In genomic region chrX:77795858-77796174, GRCm38 (mm10) we compare ENCODE assay signal across 8 mouse cellular contexts. TPM values are rescaled to one million over a fixed set of nuclear protein-coding genes. Genes with fewer than 3 reads are reported as not detected.
DNase-seq lines count a peak whose midpoint lies in the region; ATAC-seq and TF ChIP-seq lines count a peak whose summit lies in the region.

No protein-coding gene starts in this region.

- peak; percentile 77 for DNase-seq in CH12.LX (ENCODE audit: extremely low read depth)
- DNase-seq in c-Kit-positive CD71-negative TER-119-negative erythroid progenitor cells, embryonic 14.5 days (ENCODE audit: low read depth): peak; percentile 68
- peak; percentile 80 for DNase-seq in heart, postnatal 0 days (ENCODE audit: low spot score)
- peak; percentile 91 to 94 for DNase-seq in kidney, postnatal 4 days
- DNase-seq in stomach, postnatal 0 days (ENCODE audit: low spot score): peak; percentile 91

- no peaks in the 10 kb centered on the region for H3K9me3 ChIP-seq in CH12.LX (replicated peaks; ENCODE audit: low read length)
- H3K9me3 ChIP-seq in forebrain, embryonic 12.5 days: no peaks in the 10 kb centered on the region
- H3K9me3 ChIP-seq in heart, postnatal 0 days (replicated peaks; ENCODE audit: control insufficient read depth, low read length): no peaks in the 10 kb centered on the region
- no peaks in the 10 kb centered on the region for H3K9me3 ChIP-seq in liver, embryonic 16.5 days (replicated peaks; ENCODE audit: control insufficient read depth, low read length)
- no peaks in the 10 kb centered on the region for H3K9me3 ChIP-seq in neural tube, embryonic 12.5 days
- H3K9me3 ChIP-seq in stomach, postnatal 0 days (ENCODE audit: control insufficient read depth, low read length): no peaks in the 10 kb centered on the region

- peaks cover 0 to 8% of the 10 kb centered on the region in 2 experiments for H3K36me3 ChIP-seq in CH12.LX (replicated peaks in 1 of 2; ENCODE audit: control insufficient read depth in 1 of 2, insufficient read depth in 1 of 2, low read length in 1 of 2)
- H3K36me3 ChIP-seq in forebrain, embryonic 12.5 days (replicated peaks): no peaks in the 10 kb centered on the region
- no peaks in the 10 kb centered on the region for H3K36me3 ChIP-seq in heart, postnatal 0 days (replicated peaks; ENCODE audit: control insufficient read depth, insufficient read depth, low read length)
- H3K36me3 ChIP-seq in liver, embryonic 16.5 days (ENCODE audit: control insufficient read depth, insufficient read depth): no peaks in the 10 kb centered on the region
- H3K36me3 ChIP-seq in neural tube, embryonic 12.5 days: no peaks in the 10 kb centered on the region
- no peaks in the 10 kb centered on the region for H3K36me3 ChIP-seq in stomach, postnatal 0 days (ENCODE audit: control insufficient read depth, insufficient read depth, low read length)

- peak; percentile 98 for ATAC-seq in forebrain, embryonic 12.5 days (ENCODE audit: low FRiP score)
- peak; percentile 97 for ATAC-seq in heart, postnatal 0 days (ENCODE audit: insufficient read depth, low read depth)
- peak; percentile 89 for ATAC-seq in liver, embryonic 16.5 days (ENCODE audit: low read depth)
- ATAC-seq in neural tube, embryonic 12.5 days (ENCODE audit: low FRiP score, low read depth): peak; percentile 97
- peak; percentile 98 for ATAC-seq in stomach, postnatal 0 days (ENCODE audit: low FRiP score, low TSS enrichment)

- H3K4me1 ChIP-seq in CH12.LX (ENCODE audit: control insufficient read depth in 1 of 2, insufficient read depth in 2 of 2): peaks cover 34 to 41% of the 10 kb centered on the region in 2 experiments
- H3K4me1 ChIP-seq in forebrain, embryonic 12.5 days: 0 out of 2 replicates have a peak, but pooled peaks cover 2% of the 10 kb centered on the region
- 0 out of 2 replicates have a peak, but pooled peaks cover 7% of the 10 kb centered on the region for H3K4me1 ChIP-seq in heart, postnatal 0 days (ENCODE audit: control insufficient read depth, insufficient read depth)
- no peaks in the 10 kb centered on the region for H3K4me1 ChIP-seq in liver, embryonic 16.5 days (ENCODE audit: control insufficient read depth, low read depth, low read length)
- peaks cover 6% of the 10 kb centered on the region; the same call in 1 of the 2 replicates for H3K4me1 ChIP-seq in neural tube, embryonic 12.5 days
- H3K4me1 ChIP-seq in stomach, postnatal 0 days (replicated peaks; ENCODE audit: control insufficient read depth, insufficient read depth): no peaks in the 10 kb centered on the region

- H3K4me3 ChIP-seq in CH12.LX (replicated peaks in 1 of 3; ENCODE audit: low read depth in 2 of 3, low read length in 2 of 3, poor library complexity in 1 of 3): peak overlapping the region; percentile 58 to 81 (median 69)
- H3K4me3 ChIP-seq in forebrain, embryonic 12.5 days (replicated peaks): peak overlapping the region; percentile 57
- peak overlapping the region; percentile 66 for H3K4me3 ChIP-seq in heart, postnatal 0 days (ENCODE audit: low read depth, low read length)
- H3K4me3 ChIP-seq in liver, embryonic 16.5 days (ENCODE audit: low read depth, low read length): peak overlapping the region; percentile 64
- peak overlapping the region; percentile 54 for H3K4me3 ChIP-seq in neural tube, embryonic 12.5 days
- peak overlapping the region; percentile 55 for H3K4me3 ChIP-seq in stomach, postnatal 0 days (ENCODE audit: low read depth, low read length)

- H3K4me2 ChIP-seq in CH12.LX (ENCODE audit: insufficient read depth, low read depth, poor library complexity, severe bottlenecking): peak overlapping the region; percentile 40; the same call in 1 of the 2 replicates
- peak overlapping the region; percentile 62 for H3K4me2 ChIP-seq in forebrain, embryonic 12.5 days
- peak overlapping the region; percentile 76 for H3K4me2 ChIP-seq in heart, postnatal 0 days (ENCODE audit: low read depth, low read length)
- H3K4me2 ChIP-seq in liver, embryonic 16.5 days (ENCODE audit: low read depth, low read length): peak overlapping the region; percentile 64
- peak overlapping the region; percentile 61 for H3K4me2 ChIP-seq in neural tube, embryonic 12.5 days (replicated peaks)
- H3K4me2 ChIP-seq in stomach, postnatal 0 days (replicated peaks; ENCODE audit: low read depth): peak overlapping the region; percentile 57

- peak; percentile 66 for TF ChIP-seq POLR2A in CH12.LX (IDR thresholded peaks at IDR 0.05; ENCODE audit: low read depth, low read length)

- in situ Hi-C loops in CH12.LX (cut with MboI; ENCODE audit: low pct_ligation_motif_present, low pct_unique_long_range_greater_than_20kb, low sequenced_read_pairs): loop anchor here (10.0 kb wide), 1 partner anchor 51 kb away; no protein-coding TSS in a partner anchor

- no peak for TF ChIP-seq RAD21 in CH12.LX (IDR thresholded peaks at IDR 0.05; ENCODE audit: low read depth, low read length)

- 23% methylated on average over 30 of the region's 30 CpGs for WGBS in forebrain, embryonic 12.5 days
- WGBS in heart, postnatal 0 days: 18% methylated on average over 30 of the region's 30 CpGs
- WGBS in liver, embryonic 16.5 days (ENCODE audit: insufficient replicate concordance): 28% methylated on average over 30 of the region's 30 CpGs
- 21% methylated on average over 30 of the region's 30 CpGs for WGBS in neural tube, embryonic 12.5 days
- 6% methylated on average over 11 of the region's 30 CpGs for WGBS in stomach, postnatal 0 days

- H3K27ac ChIP-seq in CH12.LX (ENCODE audit: insufficient read depth, low read depth): peak overlapping the region; percentile 94
- H3K27ac ChIP-seq in forebrain, embryonic 12.5 days: peak overlapping the region; percentile 68
- peak overlapping the region; percentile 86 for H3K27ac ChIP-seq in heart, postnatal 0 days (ENCODE audit: low read depth)
- no peak overlapping the region for H3K27ac ChIP-seq in liver, embryonic 16.5 days (ENCODE audit: low read length)
- no peak overlapping the region for H3K27ac ChIP-seq in neural tube, embryonic 12.5 days
- H3K27ac ChIP-seq in stomach, postnatal 0 days (replicated peaks): peak overlapping the region; percentile 87

- peaks cover 31% of the 10 kb centered on the region for H3K79me2 ChIP-seq in CH12.LX (replicated peaks; ENCODE audit: control insufficient read depth, extremely low read depth, insufficient read depth, poor library complexity, severe bottlenecking)

- TF ChIP-seq CTCF in CH12.LX (conservative IDR thresholded peaks at IDR 0.05 in 1 of 2, IDR thresholded peaks at IDR 0.05 in 1 of 2; ENCODE audit: low read depth in 2 of 2, low read length in 2 of 2): no peak
- no peak for TF ChIP-seq CTCF in heart, postnatal 0 days (IDR thresholded peaks at IDR 0.05; ENCODE audit: low read depth)
- no peak for TF ChIP-seq CTCF in stomach, postnatal 0 days (IDR thresholded peaks at IDR 0.05; ENCODE audit: low read depth)

- H3K9ac ChIP-seq in CH12.LX (ENCODE audit: insufficient read depth, low read depth): peak overlapping the region; percentile 73
- peak overlapping the region; percentile 57 for H3K9ac ChIP-seq in forebrain, embryonic 12.5 days
- H3K9ac ChIP-seq in heart, postnatal 0 days (replicated peaks; ENCODE audit: low read depth, low read length): peak overlapping the region; percentile 64
- H3K9ac ChIP-seq in liver, embryonic 16.5 days (ENCODE audit: low read depth, low read length): peak overlapping the region; percentile 44
- peak overlapping the region; percentile 57 for H3K9ac ChIP-seq in neural tube, embryonic 12.5 days
- H3K9ac ChIP-seq in stomach, postnatal 0 days (ENCODE audit: low read length): peak overlapping the region; percentile 71

- TF ChIP-seq EP300 in CH12.LX (IDR thresholded peaks at IDR 0.05; ENCODE audit: low read length): no peak
- TF ChIP-seq EP300 in heart, postnatal 0 days (IDR thresholded peaks at IDR 0.05; ENCODE audit: low read depth): no peak
- no peak for TF ChIP-seq EP300 in stomach, postnatal 0 days (optimal IDR thresholded peaks at IDR 0.05)

- dilution Hi-C loops in CH12.LX (cut with MboI; ENCODE audit: extremely low pct_ligation_motif_present, extremely low pct_unique_long_range_greater_than_20kb, low sequenced_read_pairs): no loop called here

- no peaks in the 10 kb centered on the region for H3K27me3 ChIP-seq in CH12.LX (replicated peaks)
- no peaks in the 10 kb centered on the region for H3K27me3 ChIP-seq in forebrain, embryonic 12.5 days
- no peaks in the 10 kb centered on the region for H3K27me3 ChIP-seq in heart, postnatal 0 days (ENCODE audit: control insufficient read depth, insufficient read depth, low read length)
- H3K27me3 ChIP-seq in liver, embryonic 16.5 days (ENCODE audit: control insufficient read depth, insufficient read depth, low read depth, low read length): no peaks in the 10 kb centered on the region
- no peaks in the 10 kb centered on the region for H3K27me3 ChIP-seq in neural tube, embryonic 12.5 days (replicated peaks)
- no peaks in the 10 kb centered on the region for H3K27me3 ChIP-seq in stomach, postnatal 0 days (ENCODE audit: control insufficient read depth, insufficient read depth, low read length)

TF ChIP-seq in CH12.LX, 34 proteins besides CTCF, POLR2A, EP300 and RAD21 (continues in another document):
- TF ChIP-seq MXI1 (IDR thresholded peaks at IDR 0.05; ENCODE audit: low read depth, low read length) (peak; percentile 59; the same call in 1 of the 2 replicates), TBP (conservative IDR thresholded peaks at IDR 0.05; ENCODE audit: low read depth, low read length) (no peak)

RNA-seq across cellular contexts. Expression of gene Prkx, which starts 0.3 kb away (rescaled TPM):
- total RNA-seq in CH12.LX (2012; rRNA removed): 10.4 and 10.9 TPM in 2 replicates
- total RNA-seq in CH12.LX (2014; rRNA removed): 11.5 and 13.0 TPM in 2 replicates
- polyA plus RNA-seq in CH12.LX (2012; ENCODE audit: insufficient read length, low read depth): 12.0 and 15.2 TPM in 2 replicates
- polyA plus RNA-seq in forebrain, embryonic 12.5 days (2016; fragmentation: Nextera tagmentation; extraction: Ambion mirVana): 21.5 and 22.6 TPM in 2 replicates
- total RNA-seq in heart, postnatal 0 days (2014; rRNA removed; ENCODE audit: low replicate concordance): 13.6 and 20.1 TPM in 2 replicates
- polyA plus RNA-seq in heart, postnatal 0 days (2015; fragmentation: Nextera tagmentation; extraction: Ambion mirVana): 11.7 and 12.4 TPM in 2 replicates
- 1.9 and 2.1 TPM in 2 replicates for polyA plus RNA-seq in liver, embryonic 16.5 days (2015; fragmentation: Nextera tagmentation; extraction: Ambion mirVana)
- polyA plus RNA-seq in neural tube, embryonic 12.5 days (2016; fragmentation: Nextera tagmentation; extraction: Ambion mirVana): 25.8 and 31.0 TPM in 2 replicates
- 11.9 and 12.6 TPM in 2 replicates for polyA plus RNA-seq in stomach, postnatal 0 days (2015; fragmentation: Nextera tagmentation; extraction: Ambion mirVana)

RNA-seq across cellular contexts. Expression of gene Pbsn, which starts 57.6 kb away (rescaled TPM):
- total RNA-seq in CH12.LX (2012; rRNA removed) (not detected in 2 replicates), CH12.LX (2014; rRNA removed) (not detected in 2 replicates)
- not detected in 2 replicates for polyA plus RNA-seq in CH12.LX (2012; ENCODE audit: insufficient read length, low read depth)
- not detected in 2 replicates for polyA plus RNA-seq in forebrain, embryonic 12.5 days (2016; fragmentation: Nextera tagmentation; extraction: Ambion mirVana)
- total RNA-seq in heart, postnatal 0 days (2014; rRNA removed; ENCODE audit: low replicate concordance): not detected in 2 replicates
- polyA plus RNA-seq in heart, postnatal 0 days (2015; fragmentation: Nextera tagmentation; extraction: Ambion mirVana): not detected in 2 replicates
- not detected in 2 replicates for polyA plus RNA-seq in liver, embryonic 16.5 days (2015; fragmentation: Nextera tagmentation; extraction: Ambion mirVana)
- not detected in 2 replicates for polyA plus RNA-seq in neural tube, embryonic 12.5 days (2016; fragmentation: Nextera tagmentation; extraction: Ambion mirVana)
- polyA plus RNA-seq in stomach, postnatal 0 days (2015; fragmentation: Nextera tagmentation; extraction: Ambion mirVana): not detected in 2 replicates

Comparison
In these comparisons a context has a peak if more than half of its experiments do, and no peak if none do; other contexts are left out.
1. H3K27ac ChIP-seq: peak in CH12.LX (single experiment), forebrain, embryonic 12.5 days (single experiment), heart, postnatal 0 days (single experiment) and stomach, postnatal 0 days (single experiment); none in liver, embryonic 16.5 days (single experiment) and neural tube, embryonic 12.5 days (single experiment).
2. Peak in every context shown above with its lines, with median percentiles within 50 percentile points of each other: DNase-seq, H3K4me2 ChIP-seq, H3K4me3 ChIP-seq, H3K9ac ChIP-seq and ATAC-seq.